Mouse (Mus musculus) induced T-regulatory cell, adult 2 months (primary cell): ENCODE results near the gene Rps28.
"Not testable (repeated sequence)": the region's sequence is repeated elsewhere in the genome, so short reads cannot be mapped to it uniquely, and the experiment has no call there.

Source experiments
- DNase-seq: peaks from one replicate; pipeline ENCODE4 v3.0.0-alpha.2; 2012; ENCODE audit warnings: low read depth

Gene Rps28

GRCm38 (mm10) chr17:33824084-33824996, at the start of gene Rps28, which contains the start of gene Ndufa7:
Gene Rps28 (minus strand): TSS chr17:33824562.
Gene Ndufa7 (plus strand): TSS chr17:33824572.
- peak; percentile 99 for DNase-seq

GRCm38 (mm10) chr17:33873537-33873936, 49.2 kb upstream of the Rps28 start, which contains the start of gene Gm7029:
Gene Gm7029 (plus strand): TSS chr17:33873837.
- DNase-seq = not testable (repeated sequence)

GRCm38 (mm10) chr17:33865330-33866030, 41.1 kb upstream of the Rps28 start:
- peak; percentile 92 for DNase-seq

GRCm38 (mm10) chr17:33857816-33858215, 33.5 kb upstream of the Rps28 start:
- no peak for DNase-seq

- DNase-seq = peak; percentile 78
Observed at GRCm38 (mm10) chr17:33851331-33851730, 27.0 kb upstream of the Rps28 start.

- no peak for DNase-seq
Observed at GRCm38 (mm10) chr17:33848139-33848538, 23.8 kb upstream of the Rps28 start.

- no peak for DNase-seq
Observed at GRCm38 (mm10) chr17:33844196-33844595, 19.8 kb upstream of the Rps28 start.

- peak; percentile 96 for DNase-seq
Observed at GRCm38 (mm10) chr17:33842966-33843795, 18.8 kb upstream of the Rps28 start, which contains the start of gene Cd320. Gene Cd320 (plus strand): TSS chr17:33843091.

GRCm38 (mm10) chr17:33829561-33829960, 5.2 kb upstream of the Rps28 start:
- DNase-seq = no peak

GRCm38 (mm10) chr17:33828892-33829291, 4.5 kb upstream of the Rps28 start:
- DNase-seq = no peak

GRCm38 (mm10) chr17:33826850-33827249, 2.5 kb upstream of the Rps28 start:
- peak; percentile 88 for DNase-seq

- DNase-seq = no peak
Observed at GRCm38 (mm10) chr17:33825462-33825861, 1.1 kb upstream of the Rps28 start.

- not testable (repeated sequence) for DNase-seq
Observed at GRCm38 (mm10) chr17:33824997-33825330, 602 bp upstream of the Rps28 start.

- DNase-seq = not testable (repeated sequence)
Observed at GRCm38 (mm10) chr17:33823171-33823570, 1.2 kb downstream of the Rps28 start.

GRCm38 (mm10) chr17:33822436-33822959, 1.9 kb downstream of the Rps28 start:
- DNase-seq = no peak

- DNase-seq = no peak
Observed at GRCm38 (mm10) chr17:33817969-33818643, 6.3 kb downstream of the Rps28 start.

GRCm38 (mm10) chr17:33817184-33817968, 7.0 kb downstream of the Rps28 start:
- peak; percentile 92 for DNase-seq

GRCm38 (mm10) chr17:33816612-33817011, 7.8 kb downstream of the Rps28 start:
- DNase-seq = no peak

- DNase-seq = no peak
Observed at GRCm38 (mm10) chr17:33815399-33815798, 9.0 kb downstream of the Rps28 start.

- DNase-seq = no peak
Observed at GRCm38 (mm10) chr17:33812990-33813389, 11.4 kb downstream of the Rps28 start.
